Mouse (Mus musculus) bone marrow, adult 2 months (tissue): ENCODE results near the gene Defb25.

Experiments used
- CTCF ChIP-seq: fragments of 200-500 bp; IDR thresholded peaks from 2 replicates; pipeline ENCODE4 v1.5.1; 2011; ENCODE audit warnings: low read length, control low read depth; ENCODE audit not compliant: control insufficient read depth, insufficient read depth
- POLR2A ChIP-seq: fragments of 200-500 bp; IDR thresholded peaks from 2 replicates; pipeline ENCODE4 v1.6.1; 2011; ENCODE audit warnings: low read depth, mild to moderate bottlenecking, control low read depth, low read length, borderline replicate concordance; ENCODE audit not compliant: control insufficient read depth

GRCm38 (mm10) chr2:152629904-152630303 is 7.1 kb upstream of the Defb25 start:
- TF ChIP-seq CTCF (no peak), POLR2A (no peak)
